Mouse (Mus musculus) mature B cell (primary cell): ENCODE data around the gene Man1c1.

Source experiments
- in situ Hi-C: fragments of 300-500 bp; cut with MboI; formaldehyde crosslinking; loops from 2 replicates; pipeline ENCODE4 v1.14.3; 2019

Man1c1 gene

DNA sequence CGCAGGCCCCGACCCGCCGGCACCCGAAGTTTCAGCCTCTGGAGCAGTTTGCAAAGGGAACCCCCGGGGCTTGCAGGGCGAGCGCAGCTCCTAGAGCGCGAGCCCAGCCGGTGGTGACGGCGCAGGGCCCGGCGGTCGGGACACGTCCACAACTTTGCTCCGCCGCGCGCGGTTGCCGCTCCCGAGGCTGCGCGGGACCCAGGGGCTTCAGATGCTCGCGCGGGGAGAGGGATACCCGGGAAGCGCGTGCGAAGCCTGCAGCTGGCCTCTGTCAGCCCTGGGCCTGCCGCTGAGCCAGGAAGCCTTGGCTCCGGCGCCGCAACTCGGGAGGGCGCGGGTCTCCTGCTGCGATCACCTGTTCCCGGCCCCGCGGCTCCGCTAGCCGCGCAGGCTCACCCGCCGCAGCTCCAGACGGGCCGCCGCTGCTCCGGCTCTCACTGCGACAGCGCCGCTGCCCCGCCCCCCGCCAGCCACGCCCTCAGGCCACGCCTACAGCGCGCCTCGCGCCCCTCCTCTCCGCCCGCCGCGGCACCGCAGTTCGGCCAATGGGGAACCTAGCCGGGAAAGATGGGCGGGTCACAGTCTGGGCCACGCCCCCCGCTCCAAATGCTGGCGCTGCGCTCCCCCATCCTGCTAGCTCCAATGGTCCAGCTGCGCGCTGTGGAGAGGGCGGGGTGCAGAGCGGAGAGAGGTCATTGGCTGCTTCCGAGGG, at the start of gene Man1c1:
Gene Man1c1, minus strand, starts transcription at position 456 of the 712 bp plus-strand sequence.
- in situ Hi-C loops, result no loop called here

- in situ Hi-C loops, result no loop called here
Observed at GRCm38 (mm10) chr4:134753516-134754261, 49.6 kb upstream of the Man1c1 start.

GRCm38 (mm10) chr4:134752911-134753426, 48.9 kb upstream of the Man1c1 start:
- in situ Hi-C loops, result no loop called here

GRCm38 (mm10) chr4:134751682-134752380, 47.7 kb upstream of the Man1c1 start:
- in situ Hi-C loops, result no loop called here

GRCm38 (mm10) chr4:134750825-134751224, 46.7 kb upstream of the Man1c1 start:
- in situ Hi-C loops, result no loop called here

DNA sequence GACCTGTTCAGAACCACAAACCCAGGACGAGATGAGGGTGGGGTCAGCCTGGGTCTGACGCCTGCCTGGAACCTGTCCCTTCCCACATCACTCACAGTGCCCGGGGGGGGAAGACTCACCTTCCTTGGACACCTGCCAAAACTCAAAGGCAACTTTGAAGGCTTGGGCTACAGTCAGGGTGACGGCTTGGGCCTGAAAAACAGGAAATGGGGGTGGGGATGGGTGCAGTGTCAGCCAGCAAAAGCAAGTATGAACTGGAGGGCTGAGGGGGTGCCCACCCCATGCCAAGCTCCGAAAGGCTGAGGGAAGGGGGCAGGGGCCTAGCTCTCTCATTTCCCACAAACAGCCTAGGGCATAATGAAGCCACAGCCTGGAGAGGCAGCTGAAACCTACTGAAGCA, 46.2 kb upstream of the Man1c1 start:
- in situ Hi-C loops, result no loop called here

GRCm38 (mm10) chr4:134749301-134750030, 45.4 kb upstream of the Man1c1 start:
- in situ Hi-C loops, result no loop called here

- in situ Hi-C loops, result no loop called here
Observed at GRCm38 (mm10) chr4:134745900-134746661, 42.0 kb upstream of the Man1c1 start.

DNA sequence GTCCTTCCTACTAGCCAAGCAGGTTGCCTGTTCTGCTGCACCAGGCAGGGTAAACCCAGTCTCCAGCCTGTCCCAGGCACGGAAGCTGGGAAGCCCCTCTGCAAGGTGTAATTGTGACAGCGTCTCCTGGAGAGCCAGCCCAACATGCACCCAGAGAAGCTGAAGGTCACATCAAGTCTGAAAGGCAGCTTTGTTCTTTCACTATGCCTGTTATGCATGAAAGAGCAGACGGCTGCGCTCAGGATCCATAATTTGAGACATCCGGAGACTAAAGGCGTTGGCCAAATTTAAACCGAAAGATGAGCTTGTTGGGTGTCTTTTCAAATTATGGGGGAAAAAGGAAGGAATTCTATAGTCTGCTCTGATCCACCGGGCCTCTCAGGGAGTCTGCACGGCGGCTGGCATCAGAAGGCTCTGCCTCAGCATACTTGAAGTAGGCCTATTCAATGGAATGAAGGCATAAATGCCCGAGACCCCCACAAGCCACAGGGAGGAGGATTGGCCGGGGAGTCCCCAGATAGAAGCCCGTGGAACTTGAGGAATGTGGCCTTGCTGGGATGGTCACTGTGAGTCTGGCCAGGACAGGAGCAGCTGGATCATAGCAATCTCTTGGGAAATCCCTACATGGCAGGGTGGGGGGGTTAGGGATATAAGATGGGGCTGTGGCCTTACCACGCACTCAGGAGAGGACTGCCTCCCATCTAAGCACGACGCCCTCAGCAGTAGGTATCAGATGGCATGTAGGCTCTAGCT, 40.0 kb upstream of the Man1c1 start:
- in situ Hi-C loops, result no loop called here

DNA sequence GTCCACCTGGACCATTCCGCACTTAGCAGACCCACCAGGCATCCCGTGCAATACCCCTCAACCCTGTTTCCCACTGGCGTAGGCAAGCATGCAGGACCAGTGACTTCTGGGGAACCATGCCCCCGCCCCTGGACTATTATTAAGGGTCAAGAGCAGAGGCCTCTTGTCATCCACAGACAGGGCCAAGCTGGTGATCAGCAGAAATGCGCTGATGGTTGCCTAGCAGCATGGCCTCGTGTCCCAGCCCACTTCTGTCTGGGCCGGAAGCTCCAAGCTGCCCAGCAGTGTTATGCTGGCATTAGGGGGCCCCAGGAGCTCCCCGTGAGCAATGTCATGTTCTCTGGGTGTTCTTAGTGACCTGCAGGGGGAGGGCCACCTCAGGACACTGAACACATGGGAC, 37.9 kb upstream of the Man1c1 start:
- in situ Hi-C loops, result no loop called here

DNA sequence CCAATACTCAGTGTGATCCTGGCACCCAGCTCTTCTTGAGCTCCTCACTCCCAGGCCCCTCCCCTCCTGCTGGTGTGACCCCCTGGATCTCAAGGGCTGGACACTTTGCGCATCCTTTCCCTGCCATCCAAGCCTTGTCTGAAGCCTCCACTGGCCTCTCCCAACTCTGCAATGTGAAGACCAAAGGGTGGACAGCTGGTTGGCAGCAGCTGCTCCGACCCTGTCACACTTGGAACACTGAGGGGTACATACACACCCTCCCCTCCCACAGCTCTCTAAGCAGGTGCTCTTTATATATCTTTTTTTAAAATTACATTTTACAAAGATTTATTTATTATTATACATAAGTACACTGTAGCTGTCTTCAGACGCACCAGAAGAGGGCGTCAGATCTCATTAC, 36.1 kb upstream of the Man1c1 start:
- in situ Hi-C loops, result no loop called here

DNA sequence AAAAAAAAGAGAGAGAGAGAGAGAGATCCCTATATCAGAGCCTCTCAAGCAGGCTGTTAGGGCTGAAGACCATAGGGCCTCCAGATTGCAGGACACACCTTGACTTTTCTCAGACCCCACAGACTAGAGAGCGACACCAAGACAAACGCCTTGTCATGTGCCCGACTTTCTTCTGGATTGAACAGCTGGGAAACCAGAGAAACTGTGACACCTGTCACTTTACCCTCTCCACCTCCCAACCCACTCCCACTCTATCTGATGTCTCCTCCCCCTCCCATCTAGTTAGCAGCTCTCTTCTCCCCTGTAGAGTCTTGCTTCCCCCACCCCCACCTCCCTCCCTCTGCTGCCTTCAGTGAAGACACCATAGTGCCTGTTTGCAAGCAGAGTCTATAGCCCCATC, 35.4 kb upstream of the Man1c1 start:
- in situ Hi-C loops, result no loop called here

DNA sequence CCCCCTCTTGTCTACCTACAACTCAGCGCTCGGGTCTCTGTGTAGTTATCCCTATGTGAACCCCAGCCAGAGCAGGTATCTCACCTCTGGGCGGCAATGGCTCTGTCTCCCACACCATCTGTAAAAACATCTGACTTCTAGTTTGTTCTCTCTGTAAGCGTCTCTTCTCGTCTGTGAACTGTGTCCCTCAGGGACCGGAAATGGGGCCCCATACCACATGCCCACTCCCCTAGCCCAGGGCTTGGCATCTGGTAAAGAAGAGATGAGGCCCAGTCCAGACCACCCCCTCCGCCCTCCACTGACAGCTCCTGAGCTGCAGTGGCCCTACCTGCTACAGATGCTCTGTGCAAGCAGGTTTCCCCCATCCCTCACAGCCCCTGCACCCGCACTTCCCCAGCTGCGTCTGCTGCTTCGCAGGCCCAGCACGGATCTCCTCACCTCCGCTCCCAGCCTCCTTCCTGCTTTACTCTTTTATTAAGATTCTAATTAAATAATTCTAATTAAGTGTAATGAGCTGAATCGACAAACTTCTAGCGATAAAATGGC, 33.3 kb upstream of the Man1c1 start:
- in situ Hi-C loops, result no loop called here

DNA sequence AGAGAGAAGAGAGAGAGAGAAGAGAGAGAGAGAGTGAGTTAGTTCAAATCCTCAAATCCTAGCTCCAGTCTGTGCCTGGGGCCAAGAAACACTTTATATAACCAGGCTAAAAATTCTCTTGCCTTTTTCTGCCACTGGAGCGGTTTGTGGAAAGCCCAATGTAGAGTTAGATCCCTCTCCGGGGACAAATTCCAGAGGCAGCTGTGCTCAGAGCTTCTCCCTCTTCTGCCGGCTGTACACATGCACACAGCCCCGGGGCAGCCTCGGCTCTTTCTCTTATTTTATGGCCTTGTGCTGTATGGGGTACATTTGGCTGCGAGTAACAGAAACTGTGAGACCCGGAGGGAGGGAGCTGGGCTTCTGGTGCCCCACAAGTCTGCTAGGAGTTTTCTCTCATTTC, 32.1 kb upstream of the Man1c1 start:
- in situ Hi-C loops, result no loop called here

GRCm38 (mm10) chr4:134734629-134735081, 30.6 kb upstream of the Man1c1 start:
- in situ Hi-C loops, result no loop called here

GRCm38 (mm10) chr4:134734038-134734628, 30.0 kb upstream of the Man1c1 start:
- in situ Hi-C loops, result no loop called here

- in situ Hi-C loops, result no loop called here
Observed at GRCm38 (mm10) chr4:134733371-134733770, 29.3 kb upstream of the Man1c1 start.

GRCm38 (mm10) chr4:134730106-134730505, 26.0 kb upstream of the Man1c1 start:
- in situ Hi-C loops, result no loop called here

GRCm38 (mm10) chr4:134725735-134726345, 21.8 kb upstream of the Man1c1 start:
- in situ Hi-C loops, result no loop called here
